Mouse (Mus musculus): ENCODE results near the gene Nrf1. TPM values are rescaled to one million over a fixed set of nuclear protein-coding genes. Genes with fewer than 3 reads are reported as not detected.

The Nrf1 gene
- total RNA-seq, 1 experiment from 2014 or later = 25.0 TPM

- no peak for DNase-seq
Observed at GRCm38 (mm10) chr6:30147058-30147457, 99.3 kb downstream of the Nrf1 start.

- no peak for DNase-seq
Observed at GRCm38 (mm10) chr6:30147753-30148152, 100.0 kb downstream of the Nrf1 start.

- DNase-seq = no peak
Observed at GRCm38 (mm10) chr6:30150471-30150870, 102.7 kb downstream of the Nrf1 start.

DNA sequence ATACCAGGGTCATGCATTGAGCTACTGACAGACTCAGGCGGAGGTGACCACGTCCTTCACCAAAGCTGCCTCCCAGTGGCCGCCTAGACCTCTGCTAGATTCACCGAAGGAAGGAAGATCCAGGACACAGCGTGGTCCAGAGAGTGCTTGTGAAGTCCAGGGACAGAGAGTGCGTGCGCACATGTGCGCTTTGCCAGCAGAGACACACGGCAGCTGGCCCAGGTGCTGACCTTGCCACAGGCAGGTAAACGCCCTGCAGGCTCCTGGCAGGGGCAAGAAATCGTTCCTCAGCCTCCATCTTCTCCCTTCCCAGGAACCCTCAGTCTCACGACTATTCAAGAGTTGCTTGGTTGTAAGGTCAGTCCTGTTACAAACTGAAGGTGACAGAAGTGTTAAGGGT is 104.4 kb downstream of the Nrf1 start:
- no peak for DNase-seq

DNA sequence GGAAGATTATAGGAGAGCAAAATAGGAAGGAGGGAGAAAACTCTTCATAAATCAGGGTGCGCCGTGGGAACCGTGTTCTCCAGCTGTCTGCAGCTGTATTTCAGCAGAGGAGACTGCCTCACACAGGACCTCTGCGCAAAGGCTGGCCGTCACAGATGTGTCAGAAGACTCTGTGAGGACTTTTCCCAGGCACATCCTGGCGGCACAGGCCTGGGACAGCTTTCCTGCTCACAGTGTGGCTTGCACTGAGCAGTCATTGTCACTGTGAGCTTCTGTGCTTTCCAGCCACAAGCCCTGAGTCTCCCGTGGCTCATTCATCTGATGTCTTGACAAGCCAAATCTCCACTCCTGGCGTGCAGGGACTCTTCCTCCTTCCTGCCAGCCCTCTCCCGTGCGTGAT is 104.9 kb downstream of the Nrf1 start:
- DNase-seq = no peak

- DNase-seq = no peak
Observed at GRCm38 (mm10) chr6:30153076-30153475, 105.3 kb downstream of the Nrf1 start.

- no peak for DNase-seq
Observed at GRCm38 (mm10) chr6:30153733-30154415, 106.1 kb downstream of the Nrf1 start.

DNA sequence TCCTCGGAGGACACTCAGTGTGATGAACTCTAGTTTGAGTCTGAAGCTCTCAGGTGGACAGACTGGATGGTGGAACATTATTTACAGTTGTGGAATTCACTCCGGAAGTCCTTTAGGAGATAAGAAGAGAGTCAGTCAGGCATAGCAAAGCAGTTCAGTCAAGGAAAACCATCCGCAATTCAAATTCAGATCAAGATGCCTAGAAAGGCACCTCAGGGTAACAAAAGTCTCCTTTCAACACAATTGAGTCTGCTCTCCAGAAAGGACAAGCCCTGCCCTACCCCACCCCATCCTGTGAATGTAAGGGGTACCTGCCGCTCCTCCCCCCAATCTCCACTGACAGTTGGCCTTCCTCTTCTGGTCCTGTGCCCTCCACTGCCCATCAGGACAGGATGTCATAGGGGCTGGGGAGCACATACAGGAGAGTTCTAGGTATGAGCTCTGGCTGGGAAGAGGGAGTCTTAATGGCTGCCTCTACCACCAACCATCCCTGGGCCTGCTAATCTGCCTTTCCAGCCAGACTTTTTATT is 111.8 kb downstream of the Nrf1 start:
- DNase-seq = no peak

- DNase-seq = no peak
Observed at GRCm38 (mm10) chr6:30160408-30160807, 112.6 kb downstream of the Nrf1 start.

DNA sequence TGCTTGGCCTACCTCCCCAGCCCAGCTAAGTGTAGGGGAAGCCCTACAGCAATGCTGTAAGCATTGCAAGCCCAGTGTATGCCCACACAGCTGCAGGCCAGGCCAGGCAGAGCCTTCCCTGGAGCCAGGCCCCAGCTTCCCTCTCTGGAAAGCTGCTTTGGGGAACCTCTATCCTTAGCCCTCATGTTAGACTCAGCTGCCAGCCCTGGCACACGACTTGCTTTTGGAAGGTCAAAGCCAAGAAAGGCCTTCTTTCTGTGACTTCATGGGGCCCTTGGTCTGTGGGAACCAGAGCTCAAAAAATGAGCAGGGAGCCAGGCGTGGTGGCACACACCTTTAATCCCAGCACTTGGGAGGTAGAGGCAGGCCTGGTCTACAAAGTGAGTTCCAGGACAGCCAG is 113.8 kb downstream of the Nrf1 start:
- DNase-seq = no peak

- no peak for DNase-seq
Observed at GRCm38 (mm10) chr6:30162091-30162490, 114.3 kb downstream of the Nrf1 start.

DNA sequence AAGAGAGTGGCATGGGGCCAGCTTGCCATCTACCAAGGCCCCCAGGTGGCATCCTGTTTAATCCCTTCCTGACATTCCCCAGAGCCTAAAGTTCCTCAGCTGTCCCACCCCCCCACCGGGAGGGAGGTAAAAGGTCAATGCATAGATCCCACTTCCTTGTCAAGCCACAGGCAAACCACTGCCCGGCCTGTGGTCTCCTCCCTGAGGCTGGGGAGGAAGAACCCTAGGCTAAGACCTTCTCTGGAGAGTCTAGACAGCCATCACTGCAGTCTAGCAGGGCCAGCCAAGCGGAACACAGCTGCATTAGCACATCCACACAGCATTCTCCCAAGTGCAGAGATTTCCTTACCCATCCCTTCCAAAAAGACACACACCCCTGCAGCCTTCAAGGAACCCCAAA is 118.6 kb downstream of the Nrf1 start:
- DNase-seq = no peak

DNA sequence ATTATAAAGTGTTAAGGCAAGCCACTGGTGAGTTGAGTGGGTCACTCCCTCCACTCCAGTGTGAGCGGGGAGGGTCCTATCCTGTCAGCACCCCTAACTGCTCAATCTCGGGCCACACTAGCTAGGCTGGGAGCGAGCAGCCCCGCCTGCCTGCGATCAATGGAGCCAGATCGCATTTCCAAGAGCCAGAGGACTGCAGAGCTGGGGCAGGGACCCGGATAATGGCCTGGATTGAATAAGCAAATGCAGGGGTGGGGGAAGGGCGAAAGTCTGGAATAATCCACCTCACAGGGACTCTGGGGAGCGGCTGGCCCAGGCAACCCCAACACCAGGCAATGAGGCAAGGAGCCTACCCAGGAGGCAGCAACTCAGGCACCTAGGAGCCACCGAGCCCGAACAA is 119.4 kb downstream of the Nrf1 start:
- no peak for DNase-seq

GRCm38 (mm10) chr6:30168275-30168674 is 120.5 kb downstream of the Nrf1 start:
- no peak for DNase-seq

GRCm38 (mm10) chr6:30169148-30169547 is 121.4 kb downstream of the Nrf1 start:
- no peak for DNase-seq

DNA sequence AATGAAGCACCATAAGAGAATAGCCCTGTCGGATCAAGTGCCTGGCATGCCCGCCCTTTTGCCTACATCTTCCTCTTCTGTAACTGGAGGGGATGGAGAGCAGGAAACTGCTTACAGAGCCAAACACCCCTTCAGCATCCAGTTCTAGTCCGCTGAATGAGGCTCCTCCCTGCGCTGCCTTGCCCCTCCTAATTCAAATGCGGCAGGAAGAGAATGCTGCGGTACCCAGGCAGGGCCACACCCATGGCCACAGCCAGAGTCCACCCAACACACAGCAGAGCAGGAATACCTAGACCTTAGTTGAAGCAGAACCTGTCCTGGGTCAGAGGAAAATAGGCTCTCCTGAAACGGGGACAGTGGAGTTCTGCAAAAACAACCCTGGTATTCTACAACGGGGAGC is 123.4 kb downstream of the Nrf1 start:
- no peak for DNase-seq

GRCm38 (mm10) chr6:30171967-30172366 is 124.2 kb downstream of the Nrf1 start:
- DNase-seq = no peak

DNA sequence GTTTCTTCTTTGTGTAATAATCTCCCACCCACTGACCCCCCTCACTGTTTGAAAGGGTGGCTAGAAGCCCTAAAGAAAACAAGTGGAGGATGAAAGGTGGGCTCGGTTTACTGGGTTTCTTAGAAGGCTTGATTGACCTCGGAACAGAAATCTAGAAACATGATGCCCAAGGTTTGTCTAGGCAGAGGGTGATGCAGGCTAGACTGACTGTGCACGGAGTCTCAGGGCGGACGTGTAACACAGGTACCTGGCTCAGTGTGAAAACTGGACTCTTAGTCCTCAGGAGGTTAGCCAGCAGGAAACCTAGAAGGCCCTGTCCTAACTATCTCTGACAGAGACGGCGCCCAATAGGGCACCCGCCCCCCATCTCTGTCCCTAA is 124.6 kb downstream of the Nrf1 start:
- no peak for DNase-seq

DNA sequence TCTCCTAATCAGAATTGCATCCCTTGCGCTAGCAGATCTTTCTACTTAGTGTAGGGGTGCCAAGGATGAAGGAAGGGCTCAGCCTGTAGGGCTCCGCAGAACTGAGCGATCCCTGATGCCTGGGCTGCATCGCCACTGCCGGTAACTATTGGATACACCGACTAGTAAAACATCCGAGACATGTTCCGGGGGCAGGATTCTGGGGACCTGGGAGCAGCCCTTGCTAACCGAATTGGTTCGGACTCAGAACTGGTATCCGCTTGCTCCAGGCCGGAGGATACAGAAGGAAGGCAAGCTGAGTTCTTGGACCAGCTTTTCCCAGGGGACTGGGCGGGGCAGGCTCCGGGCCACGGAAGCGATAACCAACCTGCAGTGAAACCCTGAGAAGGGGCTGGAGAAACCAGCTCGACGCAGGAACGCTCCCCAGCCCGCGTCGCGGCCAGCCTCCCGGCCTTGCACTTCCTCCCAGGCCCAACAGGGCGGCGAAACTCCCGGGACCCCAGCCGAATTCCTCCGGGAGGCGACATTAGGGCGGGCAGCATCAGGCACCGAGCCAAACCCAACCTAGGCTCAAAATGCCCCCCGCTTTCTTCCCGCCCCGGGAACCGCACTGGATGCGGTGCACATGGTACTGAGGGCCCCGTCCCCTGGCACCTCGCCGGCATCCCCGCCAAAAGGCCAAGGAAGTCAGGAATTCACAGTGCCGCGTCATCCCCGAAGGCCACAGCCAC is 125.2 kb downstream of the Nrf1 start:
- DNase-seq = peak; percentile 55

- peak; percentile 53 for DNase-seq
Observed at GRCm38 (mm10) chr6:30173551-30174460, 126.0 kb downstream of the Nrf1 start.

DNA sequence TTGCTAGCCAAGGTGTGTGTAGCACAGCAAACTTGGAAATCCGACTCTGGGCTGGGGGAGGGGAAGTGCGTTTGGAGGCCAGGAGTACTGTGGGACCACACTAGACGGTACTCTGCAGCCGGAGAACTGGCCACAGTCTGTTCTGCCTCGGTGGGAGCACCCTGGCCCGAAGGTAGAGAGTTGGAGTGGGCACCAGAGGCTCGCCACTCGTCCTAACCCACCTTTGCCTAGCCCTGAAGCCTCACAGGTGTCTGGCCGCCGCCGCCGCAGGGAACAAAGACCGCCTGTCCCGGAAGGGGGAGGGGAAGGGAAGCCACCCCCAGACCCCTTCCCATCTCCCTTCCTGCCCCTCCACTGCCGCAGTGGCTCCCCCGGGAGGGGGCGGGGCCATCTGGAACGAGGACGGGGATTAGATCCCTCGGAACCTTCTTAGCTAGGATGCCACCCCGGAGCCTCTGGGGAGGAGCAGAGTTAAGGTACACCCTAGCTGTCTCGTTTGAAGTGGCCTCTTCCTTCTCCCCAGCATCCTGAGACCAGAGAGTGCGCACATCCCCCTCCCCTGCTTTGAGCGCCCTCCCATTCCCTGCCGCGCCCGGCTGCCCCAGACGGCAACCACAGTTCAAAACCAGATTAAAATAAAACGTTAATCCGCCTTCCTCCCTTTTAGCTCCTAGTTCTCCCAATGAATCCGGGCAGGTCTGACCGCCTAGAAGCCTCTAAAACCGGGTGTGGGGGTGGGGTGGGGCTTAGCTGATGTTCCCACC is 126.9 kb downstream of the Nrf1 start:
- DNase-seq = no peak
